Mouse (Mus musculus) ovary, postnatal 36 days (tissue): ENCODE results near the gene Cox4i1.

ENCODE experiments used
- DNase-seq: peaks from one replicate; pipeline ENCODE4 v3.0.0; 2022; ENCODE audit warnings: low spot score, mixed read lengths

Gene Cox4i1

DNA sequence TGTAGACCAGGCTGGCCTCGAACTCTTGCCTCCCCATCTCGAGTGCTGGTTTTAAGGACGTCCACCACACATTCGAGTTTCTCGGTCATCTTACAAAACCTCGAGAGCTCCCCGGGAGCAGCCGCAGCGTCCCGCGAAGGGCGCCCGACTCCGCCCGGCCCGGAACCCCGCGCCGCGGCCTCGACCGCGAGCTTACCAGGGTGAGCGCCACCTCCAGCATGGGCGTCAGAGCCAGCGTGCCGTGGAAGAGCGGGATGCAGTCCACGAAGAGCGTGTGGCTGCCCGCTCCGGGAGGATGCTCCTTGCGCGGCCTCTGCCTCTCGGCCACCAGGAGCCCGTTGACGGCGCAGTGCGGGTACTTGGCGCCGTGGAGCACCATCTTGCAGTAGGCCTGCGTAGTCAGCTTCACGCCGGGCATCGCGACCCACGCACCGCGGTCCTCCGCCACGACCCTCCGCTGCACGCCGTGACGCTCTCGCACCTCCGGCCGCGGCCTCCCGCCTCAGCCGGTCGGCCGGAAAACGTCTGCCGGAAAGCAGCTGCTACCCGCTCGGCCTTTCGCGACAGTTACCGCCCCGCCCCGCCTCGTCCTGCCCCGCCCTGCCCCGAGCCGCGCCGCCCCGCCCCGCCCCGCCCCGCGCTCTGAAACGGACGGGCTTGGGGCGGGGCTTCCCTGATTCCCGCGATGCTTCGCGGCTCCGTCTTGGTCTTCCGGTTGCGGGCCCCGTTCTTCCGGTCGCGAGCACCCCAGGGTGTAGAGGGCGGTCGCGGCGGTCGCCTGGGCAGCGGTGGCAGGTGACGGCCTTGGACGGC is at the start of gene Cox4i1, which contains the start of gene Gm27021:
Cox4i1 (plus strand) TSS at position 662 of the 813 bp plus-strand sequence.
Gm27021 (minus strand) TSS at position 519 of the 813 bp plus-strand sequence.
- peak; percentile 92 for DNase-seq

DNA sequence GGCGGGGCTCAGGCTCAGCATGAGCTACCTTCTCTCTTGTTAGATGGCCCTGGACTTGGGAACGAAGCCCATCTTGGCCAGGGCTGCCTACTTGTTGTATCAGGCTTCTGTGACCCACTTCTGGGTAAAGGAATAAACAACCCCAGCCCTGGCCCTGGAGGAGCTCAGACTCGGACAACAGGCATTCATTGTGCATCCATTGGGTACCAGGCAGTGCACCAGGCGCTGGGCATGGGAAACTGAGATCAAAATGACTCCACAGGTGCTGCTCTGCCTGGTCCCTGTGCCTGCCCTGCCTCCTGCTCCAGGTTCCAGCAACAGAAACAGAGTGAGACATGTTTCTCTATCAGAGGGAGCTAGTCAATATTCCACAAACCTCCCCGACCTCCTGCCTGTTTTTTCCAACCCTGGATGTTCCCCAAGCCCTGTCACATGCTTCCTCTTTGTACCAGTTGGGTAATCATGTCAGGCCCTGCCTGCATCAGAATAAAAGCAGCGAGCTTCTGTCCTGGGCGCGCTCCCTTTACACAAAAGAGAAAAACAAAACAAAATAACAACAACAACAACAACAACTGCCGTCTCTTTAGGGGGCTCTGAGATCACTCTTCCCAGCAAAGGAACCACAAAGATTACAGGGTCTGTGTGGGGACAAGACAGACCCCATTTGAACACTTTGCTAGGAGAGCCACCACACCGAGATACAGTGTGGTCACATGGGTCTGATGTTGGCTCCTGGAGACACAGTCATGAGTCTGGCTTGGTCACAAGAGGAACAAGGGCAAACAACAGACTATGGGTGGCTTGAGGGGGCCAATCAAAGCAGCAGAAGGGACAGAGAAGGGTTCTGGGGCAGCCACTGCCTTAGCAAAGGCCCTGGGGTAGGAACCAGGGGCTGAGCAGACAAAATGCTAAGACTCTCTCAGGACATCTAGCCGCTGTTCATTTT is 48.5 kb upstream of the Cox4i1 start:
- no peak for DNase-seq

DNA sequence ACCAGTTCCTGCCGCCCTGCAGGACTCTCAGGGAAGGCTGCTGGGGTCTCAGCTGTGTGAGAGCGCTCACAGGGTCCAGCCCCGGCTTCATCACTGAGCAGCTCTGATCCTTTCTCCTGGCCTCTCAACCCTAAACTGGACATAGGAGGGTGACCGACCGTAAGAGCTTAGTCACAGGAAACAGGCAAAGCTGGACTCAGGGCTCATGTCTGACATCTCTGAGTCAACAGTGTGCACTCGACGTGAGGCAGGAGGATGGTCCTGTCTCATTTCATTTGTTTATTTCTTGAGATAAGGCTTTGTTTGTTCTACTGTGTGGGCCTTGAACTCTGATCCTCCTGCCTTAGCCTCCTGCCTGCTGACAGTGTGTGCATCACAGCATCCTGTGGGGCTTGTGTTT is 47.6 kb upstream of the Cox4i1 start:
- no peak for DNase-seq

DNA sequence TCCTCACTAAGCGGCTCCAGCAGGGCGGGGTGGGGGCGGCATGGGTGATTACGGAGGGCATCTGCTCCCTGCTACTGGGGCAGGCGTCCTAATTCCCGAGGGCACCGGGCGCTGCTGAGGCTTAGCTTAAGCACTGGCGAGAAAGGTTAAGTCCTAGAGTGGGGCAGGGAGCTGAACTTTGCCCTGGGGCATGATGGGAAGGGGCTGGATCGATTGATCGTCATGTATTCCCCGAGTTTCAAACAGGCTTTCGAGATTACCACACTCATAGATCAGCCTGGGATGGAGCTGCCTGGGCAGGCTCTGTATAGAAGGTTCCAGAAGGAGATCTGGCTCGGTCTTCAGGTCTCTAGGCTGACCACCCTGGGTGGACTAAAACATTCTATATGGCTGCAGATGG is 45.9 kb upstream of the Cox4i1 start:
- no peak for DNase-seq

DNA sequence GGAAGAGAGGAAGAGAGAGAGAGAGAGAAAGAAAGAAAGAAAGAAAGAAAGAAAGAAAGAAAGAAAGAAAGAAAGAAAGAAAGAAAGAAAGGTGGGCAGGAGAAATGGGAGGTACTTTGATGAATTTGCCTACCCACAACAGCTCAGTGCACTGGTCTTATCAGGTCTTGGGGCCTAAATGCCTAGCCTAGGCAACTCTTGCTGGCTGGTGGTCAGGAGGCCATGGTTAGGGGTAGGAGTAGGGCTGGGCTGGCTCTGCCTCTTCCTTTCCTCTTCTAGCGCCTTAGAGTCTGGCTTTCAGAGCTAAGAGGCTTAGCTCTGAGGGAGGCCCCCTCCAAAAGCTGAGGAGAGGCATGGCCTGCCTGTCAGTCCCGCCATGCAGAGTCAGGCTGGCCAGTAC is 44.4 kb upstream of the Cox4i1 start:
- DNase-seq = no peak

DNA sequence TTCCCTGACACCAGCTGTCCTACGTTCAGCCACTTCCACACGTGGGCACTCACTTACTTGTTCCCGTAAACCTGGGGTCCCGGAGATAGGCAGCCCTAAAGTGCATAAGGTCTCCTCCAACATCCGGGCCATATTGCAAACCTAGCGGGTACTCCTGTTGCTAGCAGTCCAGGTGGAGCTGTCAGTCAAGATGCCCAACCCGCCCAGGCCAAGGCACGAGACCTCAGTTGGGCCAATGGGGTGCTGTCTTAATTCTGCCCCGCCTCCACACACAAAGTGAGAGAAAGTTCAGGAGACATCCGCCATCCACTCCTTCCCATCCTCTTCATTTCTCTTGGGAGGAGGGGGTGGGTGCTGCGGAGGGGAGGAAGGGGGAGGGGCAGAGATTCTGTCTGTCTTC is 41.6 kb upstream of the Cox4i1 start:
- DNase-seq = no peak

DNA sequence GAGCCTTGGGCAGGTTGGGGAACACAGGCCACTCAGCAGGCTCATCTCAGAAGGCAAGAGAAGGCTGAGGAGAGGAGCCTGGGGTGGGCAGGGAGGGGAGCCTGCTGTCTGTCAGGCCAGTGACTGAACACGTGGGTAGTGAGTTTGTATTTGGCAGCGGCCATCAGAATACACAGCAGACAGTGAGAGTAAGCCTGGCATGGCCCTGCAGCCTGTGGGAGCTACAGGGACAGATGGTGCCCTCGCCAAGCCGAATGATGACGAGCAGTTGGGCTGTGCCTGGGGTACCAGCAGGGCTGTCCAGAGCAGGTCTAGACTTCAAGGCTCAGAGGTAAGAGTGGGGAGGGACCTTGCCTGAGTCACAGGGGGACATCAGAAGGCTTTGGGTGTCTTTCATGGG is 40.7 kb upstream of the Cox4i1 start:
- no peak for DNase-seq

DNA sequence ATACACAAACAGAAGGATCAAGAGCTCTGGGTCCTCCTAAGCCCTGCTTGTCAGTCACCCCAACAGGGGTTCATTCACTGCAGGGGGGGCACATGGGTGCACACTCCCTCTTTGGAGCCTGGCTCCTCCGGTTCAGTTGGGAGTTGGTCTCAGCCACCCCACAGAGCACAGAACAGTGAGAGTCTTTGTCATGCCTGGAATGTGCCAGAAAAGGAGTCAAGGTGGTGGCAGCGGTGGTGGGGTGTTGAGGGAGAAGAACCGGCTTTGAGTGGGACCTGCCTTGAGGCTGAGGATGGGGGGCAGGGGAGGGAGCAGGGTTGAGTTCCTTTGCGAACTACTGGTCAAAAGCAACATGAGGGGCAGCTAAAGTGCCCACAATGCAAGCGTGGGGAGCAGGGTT is 38.0 kb upstream of the Cox4i1 start:
- no peak for DNase-seq

DNA sequence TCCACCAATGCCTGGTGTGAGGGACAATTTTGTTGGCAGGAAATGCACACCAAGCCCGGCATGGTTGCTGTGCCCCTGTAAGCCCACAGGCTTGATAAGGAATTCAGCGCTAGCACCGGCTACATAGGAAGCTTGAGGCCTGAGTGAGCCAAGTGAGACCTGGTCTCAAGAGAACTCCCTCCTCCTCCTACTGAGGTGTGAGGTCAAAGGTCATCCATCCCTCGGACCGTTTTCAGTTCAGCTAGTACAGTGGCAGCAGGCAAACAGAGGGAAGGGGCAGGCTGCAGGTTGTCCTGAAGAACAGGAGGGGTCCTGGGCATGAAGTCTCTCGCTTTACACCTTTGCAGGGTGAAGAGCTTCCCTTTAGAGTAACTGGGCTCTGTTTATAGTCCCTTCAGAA is 37.2 kb upstream of the Cox4i1 start:
- no peak for DNase-seq

DNA sequence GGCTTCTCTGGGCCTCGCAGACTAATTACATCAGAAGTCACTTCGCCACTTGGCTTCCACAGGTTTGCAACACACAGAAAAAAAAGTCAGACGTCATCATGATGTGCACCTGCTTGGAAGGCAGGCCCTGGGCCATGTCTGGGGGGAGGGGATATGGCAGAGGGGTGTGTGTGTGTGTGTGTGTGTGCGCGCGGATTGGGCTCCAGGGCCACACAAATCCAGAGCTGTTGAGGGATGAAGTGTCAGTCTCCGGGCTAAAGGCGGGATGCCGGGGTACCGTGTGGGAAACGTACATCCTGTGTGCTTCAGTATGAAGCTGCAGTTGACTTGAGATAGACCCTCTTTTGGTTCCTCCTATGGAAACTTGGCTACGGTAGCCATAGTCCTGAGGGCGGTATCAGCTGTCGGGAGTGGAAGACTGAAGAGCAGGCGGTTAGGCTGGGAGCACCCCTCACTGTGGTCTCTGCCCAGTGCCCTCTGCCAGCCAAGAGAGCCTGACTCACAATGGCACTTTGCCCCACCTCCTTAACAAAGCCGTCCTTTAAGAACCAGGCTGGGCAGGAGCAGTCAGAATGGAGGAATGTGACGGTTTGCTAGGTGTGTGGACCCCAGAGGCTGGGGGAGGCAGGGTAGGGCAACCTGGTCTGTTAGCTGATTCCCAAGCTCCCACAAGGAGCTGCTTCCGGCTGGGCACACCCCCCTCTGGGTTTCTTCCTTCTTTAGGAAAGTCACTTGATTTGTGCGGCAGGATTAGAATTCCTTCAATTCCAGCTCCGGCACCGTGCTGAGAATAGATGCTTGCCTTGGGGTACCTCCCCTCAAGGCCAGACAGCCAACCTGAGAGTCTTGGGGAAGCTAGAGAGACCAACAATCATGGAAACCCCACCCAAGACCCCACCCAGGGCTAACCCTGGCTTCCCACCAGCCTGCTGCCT is 36.3 kb upstream of the Cox4i1 start:
- DNase-seq = no peak

DNA sequence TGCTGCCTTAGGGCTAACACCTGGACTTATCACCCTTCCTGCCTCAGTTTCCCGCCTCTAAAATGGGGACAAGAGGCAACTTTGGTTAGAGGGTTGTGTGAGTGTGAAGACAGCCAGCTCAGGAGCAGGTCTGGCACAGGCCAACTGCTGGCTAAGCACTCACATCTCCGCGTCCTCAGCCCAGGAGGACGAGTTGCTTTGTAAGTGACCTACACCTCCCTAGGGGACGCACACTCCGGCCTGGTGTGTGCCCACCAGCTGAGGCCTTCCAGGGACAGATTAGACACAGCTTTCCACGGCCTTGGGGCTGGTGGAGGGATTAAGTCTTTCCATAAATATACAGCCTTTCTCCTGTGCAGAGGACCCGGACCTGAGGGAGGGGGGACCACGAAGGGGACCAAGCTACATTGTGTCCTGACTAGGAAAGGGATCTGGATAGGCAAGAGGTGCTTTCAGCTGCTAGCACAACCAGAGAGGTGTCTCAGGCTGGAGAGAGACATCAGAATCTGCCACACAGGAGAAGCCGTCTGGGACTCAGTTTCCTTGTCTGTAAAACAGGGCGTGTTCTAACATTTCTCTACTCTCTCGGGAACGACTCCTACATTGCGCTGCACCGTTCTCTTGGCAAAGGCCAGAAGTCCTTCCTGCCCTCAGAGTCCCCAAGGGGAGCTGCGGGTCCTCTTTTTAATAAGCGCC is 34.9 kb upstream of the Cox4i1 start:
- DNase-seq = no peak

DNA sequence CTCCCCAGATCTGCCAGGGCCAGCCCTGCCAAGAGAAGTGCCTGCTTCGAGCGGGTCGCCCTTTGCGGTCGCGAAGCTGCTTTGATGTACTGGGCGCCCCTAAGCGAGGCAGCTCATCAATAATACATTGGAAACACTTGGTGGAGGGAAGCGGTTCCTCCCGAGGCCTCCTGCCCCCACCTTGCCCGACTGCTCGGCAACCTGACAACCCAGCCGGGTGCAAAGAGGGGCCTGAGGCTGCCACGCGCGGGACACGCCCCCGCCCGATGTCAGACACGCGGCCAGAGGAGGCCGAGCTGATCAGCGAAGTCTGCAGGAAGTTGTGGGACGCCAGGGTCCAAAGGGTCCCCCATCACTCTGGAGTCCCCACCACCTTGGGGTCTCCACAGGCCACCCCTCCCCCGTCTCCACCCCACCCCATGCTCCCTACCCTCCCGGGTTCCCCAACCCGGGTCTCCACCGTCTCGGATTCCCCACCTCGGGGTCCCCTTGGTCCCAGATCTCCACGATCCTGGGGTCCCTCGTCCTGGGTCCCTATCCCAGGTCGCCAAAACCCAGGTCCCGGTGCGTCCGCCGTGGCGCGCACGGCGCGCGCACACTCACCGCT is 34.3 kb upstream of the Cox4i1 start:
- no peak for DNase-seq

DNA sequence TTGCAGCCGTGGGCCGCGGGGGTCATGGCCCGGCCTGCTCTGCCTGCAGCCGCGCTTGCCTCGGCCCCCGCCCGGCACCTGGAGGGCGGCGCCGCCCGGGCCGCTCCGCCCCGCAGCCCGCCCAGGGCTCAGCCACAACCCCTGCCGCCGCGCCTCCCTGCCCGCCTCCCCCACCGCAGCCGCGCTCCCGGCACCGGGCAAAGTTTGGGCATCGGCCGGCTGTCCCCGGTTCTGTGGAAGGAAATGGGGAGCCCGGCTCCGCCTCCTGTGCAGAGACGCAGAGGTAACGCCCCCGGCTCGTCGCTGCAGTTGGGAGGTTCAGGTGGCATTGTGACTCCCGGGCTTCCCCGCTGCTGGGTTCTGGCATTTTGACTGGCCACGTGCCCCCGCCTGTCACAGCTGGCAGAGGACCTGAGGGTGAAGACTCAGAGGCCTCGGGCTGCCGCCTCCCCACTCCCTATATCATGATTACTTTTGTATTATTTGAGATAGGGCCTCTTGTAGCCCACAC is 33.6 kb upstream of the Cox4i1 start:
- DNase-seq = peak; percentile 71

DNA sequence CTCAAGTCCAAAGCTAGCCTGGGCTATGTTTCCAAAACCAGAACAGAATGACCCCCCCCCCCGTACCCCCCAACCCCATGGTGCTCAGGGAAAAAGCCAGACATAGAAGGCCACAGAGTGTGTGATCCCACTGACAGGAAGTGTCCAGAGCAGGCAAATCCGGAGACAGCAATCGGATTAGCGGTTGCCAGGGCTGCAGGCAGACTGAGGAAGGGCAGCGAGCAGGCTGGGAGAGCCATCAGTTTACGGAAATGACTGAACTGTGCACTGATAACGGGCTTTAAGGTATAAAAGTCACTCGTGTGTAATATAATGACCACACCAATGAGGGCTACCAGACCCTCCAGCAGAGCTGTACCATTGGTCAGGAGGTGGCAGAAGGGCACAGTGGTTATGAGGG is 26.8 kb upstream of the Cox4i1 start:
- no peak for DNase-seq

DNA sequence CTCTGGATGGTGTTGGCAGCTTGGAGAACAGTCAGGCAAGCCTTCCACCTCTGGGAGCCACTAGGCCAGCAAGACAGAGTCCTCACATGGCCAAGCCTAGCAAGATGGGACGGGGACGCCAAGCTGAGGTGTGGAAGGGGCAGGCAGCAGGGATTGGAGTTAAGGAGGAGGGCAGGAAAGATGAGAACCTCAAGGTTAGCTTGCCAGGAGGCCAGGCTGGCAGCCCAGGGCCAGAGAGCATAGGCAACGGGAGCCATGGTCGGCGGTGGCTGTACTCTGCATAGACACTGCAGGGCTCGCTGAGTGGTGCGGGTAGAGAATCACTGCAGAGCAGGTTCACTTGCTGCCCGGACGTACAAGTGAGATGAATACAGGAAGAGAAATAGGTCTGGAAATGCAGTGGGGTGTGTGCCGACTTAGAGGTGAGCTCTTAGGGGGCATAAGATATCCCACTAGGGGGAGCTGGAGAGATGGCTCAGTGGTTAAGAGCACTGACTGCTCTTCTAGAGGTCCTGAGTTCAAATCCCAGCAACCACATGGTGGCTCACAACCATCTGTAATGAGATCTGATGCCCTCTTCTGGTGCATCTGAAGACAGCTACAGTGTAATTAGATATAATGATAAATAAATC is 25.9 kb upstream of the Cox4i1 start:
- DNase-seq = no peak

DNA sequence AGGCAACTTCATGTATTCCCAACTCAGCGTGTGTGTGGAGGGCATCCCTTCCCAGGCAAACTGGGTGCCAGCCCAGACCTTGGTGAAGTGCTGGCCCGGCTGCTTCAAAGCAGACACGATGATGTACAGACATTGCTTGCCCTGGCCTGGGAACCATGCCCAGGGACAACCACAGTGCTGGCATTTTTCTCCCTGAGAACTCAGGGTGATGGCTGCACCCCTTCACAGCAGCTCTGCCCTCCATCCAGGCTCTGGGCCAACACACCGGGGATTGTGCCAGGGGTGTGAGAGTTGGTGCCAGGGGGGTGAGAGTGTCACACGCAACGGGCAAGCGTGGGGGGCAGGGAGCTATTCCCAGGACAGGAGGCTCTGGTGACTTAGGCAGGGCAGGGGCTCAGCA is 23.4 kb upstream of the Cox4i1 start:
- DNase-seq = peak; percentile 79

DNA sequence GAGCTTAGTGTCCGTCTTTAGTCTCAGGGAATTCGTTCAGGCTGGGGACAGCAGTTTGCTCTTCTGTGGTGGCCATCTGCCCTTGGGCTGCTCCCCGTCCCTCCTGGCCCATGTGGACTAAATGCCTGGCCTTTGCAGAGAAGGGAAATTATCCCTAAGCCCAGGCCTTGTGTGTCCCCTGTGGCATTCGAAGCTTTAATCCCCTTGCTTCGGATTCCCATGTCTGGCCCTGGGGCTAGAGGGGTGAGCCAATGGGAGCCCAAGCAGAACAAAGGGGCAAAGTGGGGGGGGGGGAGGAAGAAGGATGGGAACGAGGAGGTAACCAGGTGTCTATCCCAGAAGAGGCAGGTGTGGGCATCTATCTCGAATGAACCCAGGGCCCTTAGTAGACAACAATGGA is 20.5 kb upstream of the Cox4i1 start, which contains the start of gene 1190005I06Rik:
1190005I06Rik (minus strand) TSS at position 101 of the 400 bp plus-strand sequence.
- DNase-seq = no peak

DNA sequence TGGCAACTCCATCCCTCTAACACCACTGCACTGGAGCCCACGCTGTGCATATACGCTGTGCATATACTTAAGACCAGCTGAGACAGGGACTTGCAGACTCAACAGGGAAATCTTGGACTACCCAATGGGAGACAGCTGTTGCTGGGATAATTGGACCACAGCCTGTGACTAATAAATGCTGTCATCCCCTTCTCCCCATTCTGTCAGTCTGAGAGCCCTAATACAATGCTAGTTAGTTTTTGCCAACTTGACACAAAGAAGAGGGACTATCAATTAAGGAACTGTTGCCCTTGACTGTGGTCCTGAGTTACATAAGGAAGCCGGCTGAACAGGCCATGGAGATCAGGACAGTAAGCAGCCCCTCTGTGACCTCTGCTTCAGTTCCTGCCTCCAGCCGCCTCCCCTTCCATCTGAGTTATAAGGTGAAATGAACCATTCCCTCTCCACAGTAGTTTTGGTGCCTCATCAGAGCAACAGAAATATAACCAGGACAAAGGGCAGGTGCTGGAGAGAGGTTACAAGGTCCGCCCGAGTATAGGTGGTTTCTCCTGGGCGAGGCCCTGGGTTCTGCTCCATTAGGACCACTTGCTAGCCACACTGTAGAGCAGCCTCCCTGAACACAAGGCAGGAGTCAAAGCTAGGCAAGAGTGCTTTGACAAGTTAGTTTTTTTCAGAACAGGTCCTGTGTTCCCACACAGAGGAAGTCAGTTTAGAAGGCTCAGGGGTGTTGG is 11.5 kb upstream of the Cox4i1 start:
- no peak for DNase-seq

DNA sequence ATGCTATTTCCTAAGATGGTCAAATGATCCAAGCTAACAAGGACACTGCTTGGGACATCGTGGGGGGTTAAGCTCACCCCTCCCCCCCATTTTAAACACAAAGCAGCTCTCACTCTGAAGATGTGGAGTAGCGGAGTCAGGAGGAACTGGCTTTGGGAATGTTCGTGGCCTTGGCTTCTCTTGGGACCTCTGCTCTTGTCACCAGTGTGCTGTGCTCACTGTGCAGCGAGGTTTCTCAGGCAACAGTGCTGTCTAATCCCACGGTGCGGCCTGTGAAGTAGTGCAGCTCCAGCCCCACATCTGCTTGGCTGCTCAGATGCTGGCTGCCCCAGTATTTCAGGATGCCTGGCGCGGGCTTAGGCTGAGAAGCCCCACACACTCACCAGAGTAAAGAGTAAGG is 10.6 kb upstream of the Cox4i1 start:
- no peak for DNase-seq
